Mouse (Mus musculus): ENCODE measurements around the gene Aloxe3.
"Not testable (repeated sequence)": the region's sequence is repeated elsewhere in the genome, so short reads cannot be mapped to it uniquely, and the experiment has no call there.

The Aloxe3 gene

DNA sequence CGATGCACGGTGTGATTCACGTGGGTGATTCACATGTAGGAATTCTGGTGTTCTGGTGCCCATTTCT lies at the start of gene Aloxe3:
Aloxe3 (plus strand) TSS at position 45 of the 67 bp plus-strand sequence.
- DNase-seq (ENCODE audit: low spot score): no peak

DNA sequence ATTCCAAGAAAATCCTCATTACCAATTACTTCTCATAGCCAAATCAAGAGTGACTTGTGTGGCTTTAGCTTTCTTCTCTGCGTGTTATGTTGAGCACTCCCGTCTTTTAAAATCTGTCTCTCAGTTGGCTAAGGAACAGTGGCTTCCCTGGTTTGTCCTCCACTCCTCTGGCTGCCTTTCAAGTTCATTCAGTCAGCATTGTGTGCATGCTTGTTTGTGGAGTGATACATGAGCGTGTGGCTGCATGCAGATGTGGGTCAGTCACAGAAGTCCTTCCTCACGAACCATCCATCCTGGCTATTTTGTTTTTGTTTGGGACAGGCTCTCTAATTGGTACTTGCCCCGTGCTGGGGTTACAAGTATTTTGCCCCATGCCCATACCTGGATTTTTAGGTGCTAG lies 49.1 kb upstream of the Aloxe3 start:
- DNase-seq (ENCODE audit: low spot score): no peak

GRCm38 (mm10) chr11:69077316-69077715 lies 48.4 kb upstream of the Aloxe3 start:
- DNase-seq (ENCODE audit: low spot score): no peak

DNA sequence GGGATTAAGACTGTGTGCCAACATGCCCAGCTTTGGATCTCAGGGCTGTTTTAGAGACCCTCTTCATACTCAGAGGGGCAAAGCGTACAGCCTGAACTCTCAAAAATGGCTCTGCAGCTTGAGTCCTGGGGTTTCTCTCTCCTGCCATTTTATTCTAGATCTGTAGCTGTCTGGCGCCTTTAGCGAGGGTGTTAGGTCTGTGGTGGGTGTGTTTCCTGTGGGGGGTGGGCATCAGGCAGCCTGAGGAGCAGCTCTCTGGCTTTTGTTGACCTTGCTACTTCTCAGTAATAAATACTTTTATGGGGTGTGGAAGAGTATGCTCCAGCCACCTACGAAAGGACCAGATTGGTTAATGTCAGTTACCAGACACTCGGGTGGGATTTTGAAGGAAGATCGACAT lies 47.7 kb upstream of the Aloxe3 start:
- no peak for DNase-seq (ENCODE audit: low spot score)

DNA sequence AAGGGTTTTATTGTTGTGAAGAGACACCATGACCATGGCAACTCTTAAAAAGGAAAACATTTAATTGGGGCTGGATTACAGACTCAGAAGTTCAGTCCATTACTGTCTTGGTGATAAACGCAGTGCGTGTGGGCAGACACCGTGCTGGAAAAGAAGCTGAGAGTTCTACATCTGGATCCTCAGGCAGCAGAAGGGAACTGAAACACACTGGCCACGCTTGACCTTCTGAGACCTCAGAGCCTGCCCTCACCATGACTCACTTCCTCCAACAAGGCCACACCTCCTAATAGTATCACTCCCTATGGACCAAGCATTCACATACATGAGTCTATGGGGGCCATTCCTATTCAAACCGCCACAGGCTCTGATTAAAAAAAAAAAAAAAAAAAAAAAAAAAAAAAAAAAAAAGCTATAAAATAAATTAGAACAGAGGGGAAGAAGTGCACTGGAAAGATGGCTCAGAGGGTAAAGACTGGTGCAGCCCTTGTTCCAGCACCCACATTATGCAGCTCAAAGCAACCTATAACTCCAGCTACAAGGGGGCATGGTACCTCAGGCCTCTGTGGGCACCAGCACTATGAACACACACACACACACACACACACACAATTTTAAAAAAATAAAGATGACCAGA lies 46.8 kb upstream of the Aloxe3 start:
- no peak for DNase-seq (ENCODE audit: low spot score)

GRCm38 (mm10) chr11:69080102-69080854 lies 45.4 kb upstream of the Aloxe3 start:
- DNase-seq (ENCODE audit: low spot score): no peak

DNA sequence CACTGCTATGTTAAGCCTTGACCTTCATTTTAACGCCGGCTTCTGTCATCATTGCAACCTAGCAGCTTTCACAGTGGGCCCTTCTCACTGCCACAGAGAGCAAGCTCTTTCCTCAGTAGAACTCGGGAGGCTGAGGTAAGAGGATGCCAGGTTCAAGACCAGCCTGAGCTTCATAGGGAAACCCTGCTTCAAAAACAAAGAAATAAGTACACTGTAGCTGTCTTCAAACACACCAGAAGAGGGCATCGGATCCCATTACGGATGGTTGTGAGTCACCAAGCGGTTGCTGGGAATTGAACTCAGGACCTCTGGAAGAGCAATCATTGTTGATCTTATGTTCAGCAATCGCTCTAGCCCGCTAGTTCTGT lies 44.9 kb upstream of the Aloxe3 start:
- no peak for DNase-seq (ENCODE audit: low spot score)

DNA sequence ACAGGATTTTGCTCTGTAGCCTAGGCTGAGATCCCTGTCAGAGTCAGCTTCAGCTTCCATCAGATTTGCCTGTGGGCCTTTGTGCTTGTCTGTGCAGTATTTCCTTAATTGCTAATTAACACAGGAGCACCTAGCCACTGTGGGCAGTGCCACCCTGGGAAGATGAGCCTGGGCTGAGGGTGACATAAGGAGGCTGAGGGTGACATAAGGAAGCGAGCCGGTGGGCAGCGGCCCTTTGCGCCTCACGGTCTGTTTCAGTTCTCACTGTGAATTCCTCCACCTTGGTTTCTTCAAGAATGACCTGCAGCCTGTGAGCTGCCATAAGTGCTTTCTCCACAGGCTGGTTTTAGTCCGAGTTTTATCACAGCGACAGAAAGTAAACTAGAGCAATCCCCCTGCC lies 44.1 kb upstream of the Aloxe3 start:
- no peak for DNase-seq (ENCODE audit: low spot score)

GRCm38 (mm10) chr11:69085608-69086007 lies 40.1 kb upstream of the Aloxe3 start:
- no peak for DNase-seq (ENCODE audit: low spot score)

DNA sequence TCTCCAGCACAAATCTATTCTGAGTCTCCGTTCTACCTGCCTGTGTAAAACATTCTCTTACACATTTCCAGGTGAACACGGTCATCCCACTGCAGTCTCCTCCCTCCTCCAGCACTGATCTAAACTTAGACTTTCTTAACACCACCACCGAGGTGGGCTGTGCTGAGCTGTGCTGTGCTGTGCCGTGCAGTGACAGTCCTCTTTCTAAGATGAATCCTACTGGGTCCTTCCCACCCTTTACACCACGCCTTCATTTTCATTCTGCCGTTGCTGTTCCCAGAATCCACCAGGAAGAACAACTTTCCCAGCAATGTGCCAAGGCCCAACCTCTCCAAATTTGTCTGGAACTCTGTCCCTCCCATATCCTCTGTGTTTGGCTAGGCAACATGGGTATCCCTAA lies 39.3 kb upstream of the Aloxe3 start:
- DNase-seq (ENCODE audit: low spot score): no peak

DNA sequence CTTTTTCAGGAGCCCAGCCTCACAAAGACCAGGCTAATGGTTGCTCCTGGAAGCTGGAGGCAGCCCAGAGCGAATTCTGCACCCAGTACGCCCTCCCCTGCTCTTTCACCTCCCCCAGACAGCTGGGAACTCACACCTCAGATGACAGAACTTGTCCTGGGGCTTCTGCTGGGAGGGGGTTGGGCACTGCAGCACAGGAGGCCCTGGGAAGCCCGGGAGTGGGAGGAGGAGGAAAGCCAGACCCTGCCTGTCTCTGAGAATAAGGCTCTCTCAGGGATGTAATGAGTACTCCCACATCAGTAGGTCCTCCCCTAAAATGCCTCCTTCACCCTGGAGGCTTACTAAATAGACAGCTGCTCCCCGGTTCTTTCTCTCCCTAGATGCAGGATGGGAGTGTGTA lies 38.6 kb upstream of the Aloxe3 start:
- DNase-seq (ENCODE audit: low spot score): no peak

GRCm38 (mm10) chr11:69087597-69087996 lies 38.1 kb upstream of the Aloxe3 start:
- DNase-seq (ENCODE audit: low spot score): no peak

DNA sequence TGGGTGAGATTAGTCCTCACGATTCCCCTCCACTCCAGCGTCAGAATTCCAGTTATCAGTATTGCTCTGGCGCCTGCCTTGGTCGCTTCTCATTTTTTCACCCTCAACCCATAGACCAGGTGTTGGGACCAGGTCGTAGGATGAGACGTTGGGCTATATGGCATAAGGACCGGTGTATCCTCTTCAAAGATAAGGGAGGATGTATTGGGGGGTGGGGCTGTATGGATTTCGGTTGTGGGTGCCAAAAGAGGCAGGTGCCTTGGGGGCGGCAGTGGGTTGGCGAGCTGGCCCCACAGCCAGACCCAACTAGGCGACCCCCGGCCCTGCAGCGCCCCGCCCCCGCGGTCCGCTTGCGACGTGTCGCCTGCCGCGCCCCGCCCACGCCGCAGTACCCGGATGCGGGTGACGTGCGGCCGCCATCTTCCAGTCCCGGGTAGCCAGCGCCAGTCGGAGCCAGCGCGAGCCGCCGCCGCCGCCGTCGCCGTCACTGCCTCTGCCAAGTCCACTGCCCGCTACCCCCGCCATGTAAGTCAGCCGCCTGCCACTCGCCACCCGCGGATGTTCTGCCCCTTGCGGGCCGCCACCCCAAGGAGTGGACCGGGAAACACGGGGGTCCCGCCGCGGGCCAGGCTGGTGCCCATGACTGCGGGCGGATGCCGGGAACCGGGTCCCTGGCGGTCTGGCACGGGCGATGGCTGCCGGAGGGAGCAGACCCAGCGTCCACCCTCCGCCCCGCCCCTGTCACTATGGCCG lies 37.4 kb upstream of the Aloxe3 start, which contains the start of gene Vamp2:
Vamp2 (plus strand) TSS at position 388 of the 753 bp plus-strand sequence.
- DNase-seq (ENCODE audit: low spot score): peak; percentile 59

DNA sequence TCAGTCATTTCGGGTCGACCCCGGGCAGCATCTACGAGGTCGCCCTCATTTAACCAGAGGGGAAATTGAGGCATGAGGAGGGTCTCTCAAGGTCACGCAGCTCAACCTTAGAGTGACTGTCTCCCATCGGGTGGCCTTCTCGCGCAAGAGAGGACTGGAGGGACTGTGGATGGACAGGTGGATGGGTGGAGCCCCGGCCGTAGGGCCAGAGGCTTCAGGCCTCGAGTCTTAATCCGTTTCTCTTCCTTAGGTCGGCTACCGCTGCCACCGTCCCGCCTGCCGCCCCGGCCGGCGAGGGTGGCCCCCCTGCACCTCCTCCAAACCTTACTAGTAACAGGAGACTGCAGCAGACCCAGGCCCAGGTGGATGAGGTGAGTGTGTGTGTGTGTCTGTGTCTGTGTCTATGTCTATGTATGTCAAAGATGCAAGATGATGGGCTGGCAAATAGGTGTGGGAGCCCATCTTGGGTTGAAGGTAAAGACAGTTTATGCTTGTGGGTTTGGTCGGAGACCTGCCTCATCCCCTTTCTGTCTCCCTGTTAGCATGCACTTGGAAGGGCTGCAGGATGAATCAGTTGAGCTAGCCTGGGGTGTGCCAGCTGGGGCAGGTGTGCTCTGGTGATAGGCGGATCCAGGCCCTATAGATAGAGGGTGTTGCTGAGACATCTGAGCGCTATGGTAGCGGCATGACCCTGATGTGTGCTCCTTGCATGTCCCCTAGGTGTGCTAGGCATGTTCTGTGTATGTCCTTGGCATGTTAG lies 36.7 kb upstream of the Aloxe3 start:
- no peak for DNase-seq (ENCODE audit: low spot score)

- no peak for DNase-seq (ENCODE audit: low spot score)
Measured at GRCm38 (mm10) chr11:69089616-69090290, 35.9 kb upstream of the Aloxe3 start.

DNA sequence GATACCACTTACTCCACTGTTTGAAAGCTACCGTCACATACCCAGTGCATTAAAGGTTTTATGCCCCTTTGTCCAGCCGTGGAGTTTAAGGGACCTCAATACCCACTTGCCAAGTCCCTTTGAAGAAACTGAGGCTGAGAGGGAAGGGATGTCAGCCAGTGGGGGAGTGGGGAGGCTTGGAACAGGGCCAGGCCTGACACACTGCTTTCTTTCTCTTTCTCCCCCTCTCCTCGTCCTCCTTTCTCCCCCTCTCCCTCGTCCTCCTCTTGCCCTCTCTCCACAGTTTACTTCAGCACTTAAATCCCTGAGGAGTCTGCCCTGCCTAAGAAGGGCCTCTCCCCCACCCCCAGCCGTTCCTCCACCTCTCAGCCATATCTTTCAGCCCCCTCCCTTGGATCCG lies 35.3 kb upstream of the Aloxe3 start:
- DNase-seq (ENCODE audit: low spot score): no peak

- DNase-seq (ENCODE audit: low spot score): no peak
Measured at GRCm38 (mm10) chr11:69091566-69092385, 33.9 kb upstream of the Aloxe3 start.

DNA sequence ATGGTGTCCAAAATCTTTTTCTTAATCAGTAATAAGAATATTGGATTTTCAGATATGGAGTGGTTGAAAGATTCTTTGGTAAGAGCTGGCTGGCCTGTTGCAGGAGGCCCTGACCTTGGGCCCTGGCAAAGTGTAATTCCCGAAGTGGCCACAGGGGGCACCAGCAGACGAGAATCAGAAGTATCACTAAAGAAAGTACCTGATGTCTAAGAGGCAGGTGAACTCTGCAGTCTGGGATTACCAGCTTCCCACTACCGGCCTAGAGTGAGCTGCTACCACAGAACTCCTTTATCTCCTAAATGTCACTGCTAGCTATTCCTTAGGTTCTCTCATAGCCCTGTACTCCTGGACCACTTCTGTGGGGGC lies 33.3 kb upstream of the Aloxe3 start:
- peak; percentile 69 for DNase-seq (ENCODE audit: low spot score)

DNA sequence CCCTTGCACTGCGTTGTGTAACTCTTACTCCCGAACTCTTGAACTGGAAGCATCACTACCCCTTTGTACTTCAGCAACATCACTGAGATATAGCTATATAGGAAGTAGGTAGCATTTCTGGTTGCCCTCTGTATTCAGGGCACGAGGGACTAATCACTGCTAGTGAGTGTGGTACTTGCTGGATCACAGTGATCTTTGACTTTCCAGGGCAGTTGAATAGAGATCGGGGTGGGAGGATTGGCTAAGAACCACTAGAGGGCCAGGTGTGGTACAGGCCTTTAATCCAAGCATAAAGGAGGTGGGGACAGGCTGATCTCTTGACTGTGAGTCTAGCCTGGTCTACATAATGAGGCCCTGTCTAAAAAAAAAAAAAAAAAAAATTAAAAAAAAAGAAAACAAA lies 32.8 kb upstream of the Aloxe3 start:
- no peak for DNase-seq (ENCODE audit: low spot score)

DNA sequence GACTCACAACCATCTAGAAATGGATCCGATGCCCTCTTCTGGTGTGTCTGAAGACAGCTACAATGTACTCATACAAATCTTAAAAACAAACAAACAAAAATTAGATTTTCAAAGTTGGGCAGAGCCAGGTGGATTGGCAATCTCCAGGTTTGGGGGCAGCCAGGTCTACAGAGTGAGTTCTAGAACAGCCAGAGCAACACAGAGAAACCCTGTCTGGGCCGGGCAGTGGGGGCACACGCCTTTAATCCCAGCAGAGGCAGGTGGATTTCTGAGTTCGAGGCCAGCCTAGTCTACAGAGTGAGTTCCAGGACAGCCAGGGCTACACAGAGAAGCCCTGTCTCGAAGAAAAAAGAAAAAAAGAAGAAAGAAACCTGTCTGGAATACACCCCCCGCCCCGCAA lies 31.8 kb upstream of the Aloxe3 start:
- DNase-seq (ENCODE audit: low spot score): not testable (repeated sequence)

DNA sequence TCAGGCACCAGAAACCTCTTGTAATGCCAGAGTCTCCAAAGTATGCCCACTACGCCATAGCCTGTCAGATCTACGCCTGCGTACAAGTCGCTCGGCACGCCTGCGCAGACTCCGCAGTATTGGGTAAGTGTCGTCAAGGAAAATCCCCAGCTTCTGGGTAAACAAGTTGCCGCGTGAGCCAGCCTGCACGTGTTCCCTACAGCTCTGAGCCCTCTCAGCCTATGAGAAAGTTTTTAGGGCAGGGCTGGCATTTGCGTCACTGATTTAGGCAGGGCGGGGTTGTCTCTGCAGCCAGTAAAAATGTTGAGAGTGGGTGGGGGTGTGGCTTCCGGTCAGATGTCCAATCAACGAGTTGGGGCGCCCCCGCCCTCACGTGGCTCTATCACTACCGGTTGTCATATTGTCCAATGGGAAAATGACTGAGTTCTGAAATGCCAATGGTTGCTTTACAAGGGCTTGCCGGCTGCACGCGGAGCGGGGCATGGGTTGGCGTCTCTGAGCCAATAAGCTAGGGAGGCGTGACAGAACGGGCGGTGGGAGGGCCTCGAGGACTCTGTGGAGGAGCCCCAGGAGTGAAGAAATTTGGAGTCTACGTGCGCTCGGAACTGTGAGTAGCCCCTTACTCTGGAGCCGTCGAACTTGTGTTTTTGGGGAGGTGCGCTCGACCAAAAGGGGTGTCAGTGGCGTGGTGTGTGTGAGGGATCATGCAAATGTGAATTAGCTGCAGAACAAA lies 30.8 kb upstream of the Aloxe3 start, which contains the start of gene Per1:
Per1 (plus strand) TSS at position 521 of the 733 bp plus-strand sequence.
- DNase-seq (ENCODE audit: low spot score): peak; percentile 97
